Comparison of ENCODE assay signal across 1 mouse cellular context in genomic region chr11:54957708-54958107, GRCm38 (mm10). TPM values are rescaled to one million over a fixed set of nuclear protein-coding genes. Genes with fewer than 3 reads are reported as not detected.
"Had no signal": no experiment of that assay in that cellular context is flagged by ENCODE, and none has a peak within 500 bp of the region (broad histone marks: within the 10 kb centered on the region; RNA-seq: fewer than 3 reads in every experiment).

No protein-coding gene starts in this region.

RNA-seq across cellular contexts. Expression of gene Gpx3, which starts 55.5 kb away (rescaled TPM):
- total RNA-seq: megakaryocyte-erythroid progenitor cell, adult 5-6 weeks had no signal
